Mouse (Mus musculus) monocyte, adult 2 months (primary cell): ENCODE data around the gene Cdkn1b.

Experiments used
- DNase-seq, 2 experiments: peaks; one replicate each; pipeline ENCODE4 v3.0.0; 2022; ENCODE audit warnings: low spot score in 2 of 2, low read depth in 1 of 2

Gene Cdkn1b

GRCm38 (mm10) chr6:134968326-134968725 is 48.1 kb downstream of the Cdkn1b start:
- no peak for DNase-seq

GRCm38 (mm10) chr6:134969498-134969897 is 49.3 kb downstream of the Cdkn1b start:
- DNase-seq = no peak

GRCm38 (mm10) chr6:134972096-134972495 is 51.9 kb downstream of the Cdkn1b start:
- no peak for DNase-seq
